Mouse (Mus musculus) adrenal gland, postnatal 4 days (tissue): Measurements from ENCODE around the gene Eif4g1. TPM values are rescaled to one million over a fixed set of nuclear protein-coding genes. Genes with fewer than 3 reads are reported as not detected.

Source experiments
- DNase-seq, 2 experiments: peaks; one replicate each; pipeline ENCODE4 v3.0.0; 2021 to 2022; ENCODE audit warnings: low spot score in 2 of 2, mixed read lengths in 2 of 2
- total RNA-seq, 2 experiments: library from RNA; stranded (reverse); gene quantifications; 2 replicates each; pipeline ENCODE4 v1.2.3; 2021

Gene Eif4g1
- total RNA-seq, 2 experiments from 2014 or later = 400 to 415 TPM

GRCm38 (mm10) chr16:20703699-20704400 lies 35.7 kb downstream of the Eif4g1 start:
- no peak for DNase-seq

GRCm38 (mm10) chr16:20705786-20706185 lies 37.7 kb downstream of the Eif4g1 start:
- no peak for DNase-seq

- DNase-seq = no peak
Observed at GRCm38 (mm10) chr16:20706407-20707055, 38.4 kb downstream of the Eif4g1 start.

- no peak for DNase-seq
Observed at GRCm38 (mm10) chr16:20708220-20708938, 40.3 kb downstream of the Eif4g1 start.

- no peak for DNase-seq
Observed at GRCm38 (mm10) chr16:20708939-20709734, 41.0 kb downstream of the Eif4g1 start.

GRCm38 (mm10) chr16:20710370-20710769 lies 42.3 kb downstream of the Eif4g1 start:
- DNase-seq = no peak

- DNase-seq = no peak
Observed at GRCm38 (mm10) chr16:20710810-20711209, 42.7 kb downstream of the Eif4g1 start.

- no peak for DNase-seq
Observed at GRCm38 (mm10) chr16:20712190-20712589, 44.1 kb downstream of the Eif4g1 start.

GRCm38 (mm10) chr16:20712889-20713288 lies 44.8 kb downstream of the Eif4g1 start:
- DNase-seq = no peak

GRCm38 (mm10) chr16:20714307-20715080 lies 46.4 kb downstream of the Eif4g1 start:
- no peak for DNase-seq

GRCm38 (mm10) chr16:20715161-20715560 lies 47.0 kb downstream of the Eif4g1 start:
- DNase-seq = no peak

GRCm38 (mm10) chr16:20715566-20715965 lies 47.5 kb downstream of the Eif4g1 start:
- DNase-seq = no peak

- peak; percentile 63 to 67 for DNase-seq
Observed at GRCm38 (mm10) chr16:20715976-20716840, 48.1 kb downstream of the Eif4g1 start.

GRCm38 (mm10) chr16:20716841-20717180 lies 48.7 kb downstream of the Eif4g1 start:
- DNase-seq = no peak

- DNase-seq = peak; percentile 93
Observed at GRCm38 (mm10) chr16:20717181-20717977, 49.3 kb downstream of the Eif4g1 start, which contains the start of the genes Polr2h and Clcn2. Gene Polr2h, plus strand, starts transcription at chr16:20717665. Gene Clcn2, minus strand, starts transcription at chr16:20717746.

GRCm38 (mm10) chr16:20717978-20718670 lies 50.0 kb downstream of the Eif4g1 start:
- no peak for DNase-seq

- no peak for DNase-seq
Observed at GRCm38 (mm10) chr16:20721808-20722207, 53.7 kb downstream of the Eif4g1 start.

GRCm38 (mm10) chr16:20722736-20723135 lies 54.6 kb downstream of the Eif4g1 start:
- no peak for DNase-seq
